Mouse (Mus musculus) ES-E14 (cell line): ENCODE measurements around the gene Pygm.

ENCODE experiments used
- CHD2 ChIP-seq: IDR thresholded peaks from 2 replicates; pipeline ENCODE4 v1.6.1; 2014; ENCODE audit warnings: mild to moderate bottlenecking, low read depth, low read length, inconsistent platforms
- MAFK ChIP-seq: IDR thresholded peaks from 2 replicates; pipeline ENCODE4 v1.6.1; 2014; ENCODE audit warnings: mild to moderate bottlenecking, low read depth, low read length, inconsistent platforms; ENCODE audit not compliant: insufficient read depth

GRCm38 (mm10) chr19:6420481-6421210 lies 36.4 kb downstream of the Pygm start:
- TF ChIP-seq MAFK = no peak
- TF ChIP-seq CHD2 = no peak
